Mouse (Mus musculus): ENCODE results near the gene Dgkg.

Dgkg gene

DNA sequence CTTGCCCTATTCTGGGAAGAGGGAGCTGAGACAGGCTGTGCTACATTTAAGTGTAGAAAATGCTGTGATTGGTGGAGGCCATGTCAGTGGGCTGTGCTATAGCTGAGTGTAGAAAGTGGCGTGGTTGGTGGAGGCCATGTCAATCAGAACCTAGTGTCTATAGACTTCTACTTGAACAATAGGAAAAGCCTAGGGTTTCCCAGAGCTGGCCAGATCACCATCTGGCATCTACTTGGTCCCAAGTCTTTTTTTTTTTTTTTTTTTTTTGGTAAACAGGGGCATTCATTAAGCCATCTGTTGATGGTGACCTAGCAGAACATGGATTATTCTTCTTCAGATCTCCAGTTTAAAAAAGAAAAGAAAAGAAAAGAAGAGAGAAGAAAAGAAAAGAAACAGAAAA, 60.6 kb downstream of the Dgkg start:
- no peak for DNase-seq (ENCODE audit: low spot score)

DNA sequence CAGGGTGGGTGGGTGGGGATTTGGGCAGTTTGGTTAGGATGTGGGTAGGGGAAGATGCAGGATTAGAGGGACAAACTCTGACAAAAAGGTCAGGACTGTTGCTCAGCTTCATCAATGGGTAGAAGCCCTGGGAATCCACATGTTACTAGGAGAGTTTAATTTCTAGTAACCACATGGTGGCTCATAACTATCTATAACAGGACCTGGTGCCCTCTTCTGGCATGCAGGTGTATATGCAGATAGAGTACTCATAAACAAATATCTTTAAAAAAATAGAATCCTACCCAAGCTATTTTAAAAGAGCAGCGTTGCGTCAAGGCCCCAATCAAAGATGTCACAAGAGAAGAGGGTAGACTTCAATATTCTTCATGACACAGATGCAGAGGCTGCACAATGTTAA, 63.1 kb downstream of the Dgkg start:
- no peak for DNase-seq (ENCODE audit: low spot score)

DNA sequence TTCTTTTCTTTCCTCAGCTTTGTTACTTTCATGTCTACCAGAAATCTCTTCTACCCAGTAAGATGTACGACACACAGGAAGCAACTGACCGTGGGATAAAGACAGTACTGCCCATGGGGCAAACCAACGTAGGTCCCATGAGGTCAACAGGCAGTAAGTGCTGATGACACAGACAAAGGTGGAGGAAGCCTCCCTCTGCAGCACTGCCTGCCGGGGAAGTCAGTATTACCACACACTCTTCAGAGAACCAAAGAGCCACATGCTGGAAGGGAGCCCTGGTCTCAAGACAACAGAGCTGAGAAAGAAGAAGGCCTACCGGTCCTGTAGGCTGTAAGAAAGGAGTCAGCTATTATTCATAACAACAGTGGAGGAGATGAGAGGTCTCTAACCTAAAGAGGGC, 67.4 kb downstream of the Dgkg start:
- DNase-seq (ENCODE audit: low spot score) = no peak

DNA sequence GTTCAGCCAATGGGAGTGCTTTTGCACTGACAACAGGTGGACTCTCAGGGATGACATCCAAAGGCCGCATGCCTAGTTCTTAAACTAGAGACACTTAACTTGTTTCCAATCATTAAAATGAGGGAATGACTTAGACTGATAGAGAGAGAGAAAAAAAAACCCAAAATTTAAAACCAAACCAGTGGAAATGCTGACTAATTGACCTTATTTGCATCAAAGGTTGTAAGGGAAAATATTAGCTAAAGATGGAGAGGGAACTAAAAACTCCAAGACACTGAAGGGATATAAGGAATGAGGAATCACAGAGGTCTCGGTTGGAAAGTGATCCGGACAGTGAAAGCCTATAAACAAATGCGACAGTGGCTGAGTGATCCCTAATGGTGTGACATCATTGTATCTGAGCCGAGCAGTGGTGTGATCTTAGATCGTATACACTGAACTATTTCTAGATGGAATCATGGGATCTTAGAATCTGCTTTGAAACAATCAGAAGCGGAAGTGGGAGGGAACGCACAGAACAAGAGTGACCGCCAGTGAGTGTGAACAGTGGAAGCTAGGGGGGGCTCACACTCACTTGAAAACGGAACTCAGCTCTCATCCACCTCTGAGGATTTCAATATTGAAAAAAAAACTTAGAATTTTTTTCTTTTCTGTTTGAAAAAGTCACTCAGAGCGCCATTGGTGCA, 70.7 kb downstream of the Dgkg start:
- DNase-seq (ENCODE audit: low spot score) = no peak

DNA sequence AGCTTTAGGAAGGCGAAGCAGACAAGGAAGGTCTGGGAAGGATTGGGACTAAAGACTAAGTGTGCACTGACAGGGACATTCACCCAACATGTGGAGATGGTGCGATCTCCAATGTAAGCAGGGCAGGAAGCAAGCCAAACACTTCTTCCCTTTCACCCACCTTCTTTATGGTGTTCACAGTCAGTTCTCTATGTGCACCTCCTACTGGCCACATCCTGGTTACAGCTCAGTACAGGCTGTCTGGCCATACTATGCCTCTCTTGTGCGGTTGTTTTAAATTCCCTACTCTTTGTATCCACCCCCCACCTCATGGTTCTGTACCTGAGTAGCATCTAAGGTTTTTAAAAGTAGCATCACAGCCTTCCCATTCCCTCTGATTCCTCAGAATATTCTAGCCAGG, 71.5 kb downstream of the Dgkg start:
- no peak for DNase-seq (ENCODE audit: low spot score)

DNA sequence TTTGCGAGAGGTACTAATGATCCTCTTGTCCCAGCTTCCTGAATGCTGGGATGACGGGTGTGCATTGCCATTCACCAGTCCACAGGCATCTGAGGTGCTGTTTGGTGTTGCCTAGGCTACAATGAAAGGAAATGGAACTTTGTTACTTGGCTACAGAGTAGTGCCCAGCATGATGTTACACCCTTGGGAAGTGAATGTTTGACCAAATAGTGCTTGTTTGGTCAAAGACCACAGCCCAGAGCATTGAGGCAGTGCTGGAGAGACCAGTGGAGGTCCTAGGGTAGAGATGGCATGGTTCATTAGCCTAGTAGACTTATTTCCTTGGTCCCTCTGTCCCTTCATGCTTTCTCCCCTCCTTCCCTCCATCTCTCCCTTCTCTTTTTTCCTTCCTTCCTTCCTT, 73.6 kb downstream of the Dgkg start:
- DNase-seq (ENCODE audit: low spot score) = no peak

DNA sequence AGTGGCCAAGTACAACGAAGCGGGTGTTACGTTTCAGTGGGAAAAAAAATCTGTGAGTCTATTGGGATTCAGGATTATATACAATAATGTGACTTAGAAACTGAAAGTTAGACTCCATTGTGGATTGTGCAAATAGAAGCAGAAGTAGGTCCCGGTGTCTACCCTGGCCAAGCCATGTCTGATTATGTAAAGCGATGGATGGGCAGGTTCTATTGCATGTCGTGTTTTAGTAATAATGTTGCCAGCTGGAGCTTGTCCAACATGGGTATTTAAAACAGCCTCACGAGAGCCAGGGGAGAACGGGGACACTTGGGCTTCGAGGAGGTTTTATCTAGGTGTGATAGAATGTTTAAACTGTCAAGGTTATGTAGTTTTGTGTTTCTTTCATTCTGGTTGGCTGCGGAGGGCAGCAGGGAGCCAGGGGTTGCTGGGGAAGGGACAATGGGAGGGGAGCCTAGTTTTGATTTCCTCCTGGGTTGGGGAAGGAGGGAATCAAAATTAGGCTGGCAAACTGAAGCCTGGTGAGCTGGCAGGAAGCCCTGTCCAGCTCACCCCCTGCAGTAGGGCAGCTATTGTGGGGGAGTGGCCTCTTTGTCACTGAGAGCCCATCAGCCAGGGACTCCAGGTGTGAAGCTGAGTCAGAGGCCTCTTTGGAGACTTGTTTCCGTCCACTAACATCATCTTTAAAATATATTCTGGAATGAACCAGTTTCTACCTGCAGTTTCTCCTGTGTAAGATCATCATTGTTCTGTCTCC, 74.7 kb downstream of the Dgkg start:
- DNase-seq (ENCODE audit: low spot score) = no peak

DNA sequence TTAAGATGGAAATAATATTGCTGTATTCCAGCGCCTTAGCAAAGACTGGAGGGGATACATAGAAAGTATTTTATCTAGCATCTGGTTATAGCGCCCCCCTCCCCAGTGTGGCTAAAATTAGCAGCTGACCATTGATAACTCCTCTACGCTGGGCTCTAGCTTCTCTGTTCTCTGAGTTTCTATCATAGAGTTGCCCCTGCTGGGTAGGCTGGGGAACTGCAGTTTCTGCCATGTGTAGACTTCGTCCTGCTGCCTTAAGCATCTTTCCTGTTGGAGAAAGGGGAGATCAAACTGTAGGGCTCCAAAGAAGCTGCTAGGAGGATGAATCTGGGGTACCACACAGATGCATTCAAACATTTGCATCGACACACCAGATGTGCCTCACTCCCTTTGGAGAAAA, 76.9 kb downstream of the Dgkg start:
- no peak for DNase-seq (ENCODE audit: low spot score)

DNA sequence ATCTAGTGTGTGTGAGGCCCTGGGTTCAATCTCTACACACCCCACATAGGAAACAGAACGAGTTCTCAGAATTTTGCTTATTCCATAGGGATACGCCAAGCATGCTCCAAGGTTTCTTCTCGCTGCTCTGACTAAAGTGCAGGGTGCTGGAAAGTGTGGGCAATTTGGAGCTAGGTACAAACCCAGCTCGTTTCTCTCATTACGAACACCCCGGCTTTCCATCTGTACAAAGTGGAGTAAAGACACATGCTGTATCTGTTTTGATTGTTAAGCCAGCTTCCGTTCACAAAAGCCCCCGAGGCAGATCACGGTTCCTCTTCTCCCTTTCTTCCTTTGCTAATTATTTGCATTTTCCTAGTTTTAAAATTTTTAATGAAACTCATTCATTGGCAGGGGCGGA, 78.1 kb downstream of the Dgkg start:
- DNase-seq (ENCODE audit: low spot score) = no peak

DNA sequence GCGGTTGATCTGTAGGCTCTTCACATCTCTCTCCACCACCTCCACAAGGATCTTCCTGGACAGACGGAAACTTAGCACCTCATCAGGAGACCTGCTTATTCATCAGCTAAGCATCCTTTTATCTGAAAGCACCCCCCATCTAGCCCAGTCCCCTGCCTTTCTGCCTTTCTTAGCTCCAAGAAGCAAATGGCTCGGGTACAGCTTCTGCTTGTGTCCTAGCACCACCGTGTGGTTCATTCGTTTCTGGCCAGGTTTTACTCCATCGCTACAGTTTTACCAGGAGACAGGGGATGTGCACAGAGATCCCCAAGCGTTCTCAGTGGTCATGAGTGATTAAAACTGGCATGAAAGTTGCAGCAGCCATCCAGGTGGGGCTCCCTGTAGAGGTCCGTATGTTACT, 79.4 kb downstream of the Dgkg start:
- no peak for DNase-seq (ENCODE audit: low spot score)

DNA sequence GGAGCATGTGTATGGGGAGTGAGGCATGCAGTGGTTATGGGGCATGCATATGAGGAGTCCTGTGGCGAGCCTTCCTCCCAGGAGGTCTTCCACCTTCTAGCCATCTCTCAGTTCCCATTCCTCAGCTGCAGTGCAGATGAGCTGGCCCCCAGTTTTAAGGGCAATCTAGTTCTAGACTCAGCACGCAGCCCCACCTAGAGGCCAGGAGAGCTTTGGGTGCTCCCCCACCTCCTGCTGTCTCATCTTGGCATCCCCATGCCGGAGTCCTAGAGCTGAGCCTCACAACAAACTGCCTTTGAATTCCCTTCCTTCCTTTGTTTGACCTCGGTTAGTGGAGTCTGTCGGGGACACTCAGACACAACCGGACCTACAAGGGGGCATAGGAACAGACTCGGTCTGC, 82.9 kb downstream of the Dgkg start:
- DNase-seq (ENCODE audit: low spot score) = no peak

DNA sequence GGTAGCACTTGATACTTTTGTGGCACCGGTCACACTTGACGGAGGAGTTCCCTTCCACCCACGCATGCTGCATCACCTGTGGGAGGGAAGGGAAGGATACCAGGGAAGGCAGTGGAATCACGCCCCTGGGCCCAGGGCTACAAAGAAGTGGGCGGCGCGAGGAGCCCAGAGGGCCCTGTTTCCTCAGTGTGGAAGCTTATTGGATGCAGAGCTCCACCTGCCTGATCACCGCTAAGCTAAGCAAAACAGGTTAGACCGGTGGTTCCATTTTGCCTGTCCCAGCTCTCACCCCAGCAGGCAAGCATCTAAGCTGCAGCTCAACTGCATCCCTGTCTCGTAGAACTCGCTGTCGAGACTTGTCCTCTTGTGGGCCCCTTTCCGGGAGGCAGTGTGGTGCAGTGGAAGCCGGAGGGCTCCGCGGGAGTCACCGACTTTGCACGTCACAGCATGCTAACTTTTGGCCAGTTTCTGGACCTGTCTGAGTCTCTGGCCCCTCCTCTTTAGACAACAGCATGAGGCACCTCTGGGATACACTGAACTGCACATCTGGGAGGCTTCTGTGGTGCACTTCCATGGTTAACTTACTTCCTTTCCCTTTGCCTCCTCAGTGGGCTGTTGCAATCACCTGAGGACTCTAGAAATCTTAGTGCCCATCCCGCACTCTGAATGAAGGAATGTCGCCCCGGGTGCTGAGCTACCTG, 84.2 kb downstream of the Dgkg start:
- DNase-seq (ENCODE audit: low spot score) = peak; percentile 25

DNA sequence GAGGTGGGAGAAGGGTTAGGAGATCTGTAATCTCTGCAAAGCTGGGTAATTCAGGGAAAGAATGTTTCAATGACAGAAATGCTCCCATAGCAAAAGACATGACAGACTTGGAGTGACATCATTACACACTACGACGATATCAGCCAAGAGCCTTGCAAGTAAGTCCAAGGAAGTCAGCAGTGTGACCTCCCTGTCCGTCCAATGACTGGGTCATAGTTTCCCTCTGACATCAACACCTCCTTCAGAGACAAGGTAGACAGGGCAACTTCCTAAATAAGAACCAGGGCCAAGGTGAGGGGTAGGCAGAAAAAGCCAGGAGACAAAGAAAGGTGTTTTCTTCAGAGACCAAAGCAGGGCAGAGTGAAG, 92.1 kb downstream of the Dgkg start:
- DNase-seq (ENCODE audit: low spot score) = no peak

DNA sequence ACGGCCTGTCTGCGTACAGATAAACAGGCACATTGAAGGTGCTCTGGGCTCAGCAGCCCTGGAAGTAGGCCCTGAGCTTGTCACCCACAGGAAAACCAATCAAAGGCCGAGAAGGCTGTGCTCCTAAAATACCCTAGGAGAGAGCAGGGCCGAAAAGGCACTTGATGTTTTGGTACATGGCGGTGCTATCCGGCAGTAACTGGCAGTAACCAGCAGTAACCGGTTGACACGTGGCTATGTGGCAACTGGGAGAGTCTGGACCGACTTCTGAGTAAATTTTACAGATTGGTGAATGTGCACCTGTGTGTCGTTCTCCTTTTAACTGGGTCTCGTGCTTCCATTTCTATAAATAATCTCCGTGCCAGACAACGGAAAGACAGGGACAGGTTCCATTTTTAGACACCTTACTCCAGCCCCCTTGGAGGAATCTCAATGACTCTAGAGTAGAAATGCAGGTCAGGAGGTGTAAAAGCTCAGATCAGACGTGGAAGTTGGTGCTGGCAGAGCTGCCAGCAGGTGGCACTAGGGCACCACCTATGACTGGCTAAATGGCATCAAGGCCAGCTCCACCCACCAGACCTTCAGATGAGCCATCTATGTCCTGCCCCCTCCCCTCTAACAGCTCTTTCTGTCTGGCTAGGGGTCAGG, 92.6 kb downstream of the Dgkg start:
- DNase-seq (ENCODE audit: low spot score) = no peak

DNA sequence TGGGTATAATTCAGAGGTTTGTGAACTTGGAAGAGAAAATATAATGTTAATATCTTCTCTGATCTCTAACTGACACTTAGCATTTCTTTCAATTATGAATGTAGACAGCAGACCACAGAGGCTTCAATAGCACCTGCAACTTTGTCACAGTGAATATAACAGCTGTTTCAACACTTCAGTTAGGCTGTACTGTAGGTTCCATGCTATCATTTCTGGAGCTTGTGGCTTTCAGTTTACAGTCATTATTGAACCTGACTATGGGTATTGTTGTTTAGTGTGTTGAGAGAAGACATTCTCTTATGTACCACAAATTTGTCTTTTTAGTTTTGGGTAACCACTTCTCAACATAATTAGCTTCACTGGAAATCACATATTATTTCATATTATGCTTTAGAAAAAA, 93.4 kb downstream of the Dgkg start:
- DNase-seq (ENCODE audit: low spot score) = no peak

DNA sequence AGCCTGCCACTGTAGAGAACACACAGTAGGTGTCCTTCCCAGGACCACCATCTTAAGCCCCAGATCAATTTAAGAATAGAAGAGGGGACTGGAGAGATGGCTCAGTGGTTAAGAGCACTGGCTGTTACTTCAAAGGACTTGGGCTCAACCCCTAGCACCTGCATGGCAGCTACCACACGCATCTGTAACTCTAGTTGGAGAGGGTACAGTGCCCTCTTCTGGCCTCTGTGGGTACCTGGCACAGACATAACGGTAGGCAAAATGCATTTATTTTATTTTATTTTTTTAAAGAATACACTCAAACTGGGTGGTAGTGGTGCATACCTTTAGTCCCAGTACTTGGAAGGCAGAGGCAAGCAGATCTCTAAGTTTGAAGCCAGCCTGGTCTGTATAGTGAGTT, 102.0 kb downstream of the Dgkg start:
- DNase-seq (ENCODE audit: low spot score) = no peak

DNA sequence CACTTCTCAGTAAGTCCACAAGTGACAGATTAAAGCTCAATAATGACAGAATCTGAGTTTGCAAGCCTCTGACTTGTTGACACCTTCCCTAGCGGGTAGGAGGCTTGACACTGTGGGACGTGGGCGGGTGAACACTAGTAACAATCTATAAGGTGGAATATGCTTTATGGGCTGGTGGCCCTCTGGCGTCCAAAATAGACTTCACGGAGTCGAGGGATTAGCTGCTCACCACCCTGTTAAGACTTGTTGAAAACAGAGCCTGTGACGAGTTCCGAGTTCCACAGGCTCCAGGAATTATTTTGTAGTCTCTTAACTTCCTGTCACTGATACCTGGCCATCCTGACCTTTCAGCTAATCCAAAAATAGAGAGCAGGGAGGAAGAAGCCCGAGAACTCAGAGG, 104.7 kb downstream of the Dgkg start:
- DNase-seq (ENCODE audit: low spot score) = no peak

DNA sequence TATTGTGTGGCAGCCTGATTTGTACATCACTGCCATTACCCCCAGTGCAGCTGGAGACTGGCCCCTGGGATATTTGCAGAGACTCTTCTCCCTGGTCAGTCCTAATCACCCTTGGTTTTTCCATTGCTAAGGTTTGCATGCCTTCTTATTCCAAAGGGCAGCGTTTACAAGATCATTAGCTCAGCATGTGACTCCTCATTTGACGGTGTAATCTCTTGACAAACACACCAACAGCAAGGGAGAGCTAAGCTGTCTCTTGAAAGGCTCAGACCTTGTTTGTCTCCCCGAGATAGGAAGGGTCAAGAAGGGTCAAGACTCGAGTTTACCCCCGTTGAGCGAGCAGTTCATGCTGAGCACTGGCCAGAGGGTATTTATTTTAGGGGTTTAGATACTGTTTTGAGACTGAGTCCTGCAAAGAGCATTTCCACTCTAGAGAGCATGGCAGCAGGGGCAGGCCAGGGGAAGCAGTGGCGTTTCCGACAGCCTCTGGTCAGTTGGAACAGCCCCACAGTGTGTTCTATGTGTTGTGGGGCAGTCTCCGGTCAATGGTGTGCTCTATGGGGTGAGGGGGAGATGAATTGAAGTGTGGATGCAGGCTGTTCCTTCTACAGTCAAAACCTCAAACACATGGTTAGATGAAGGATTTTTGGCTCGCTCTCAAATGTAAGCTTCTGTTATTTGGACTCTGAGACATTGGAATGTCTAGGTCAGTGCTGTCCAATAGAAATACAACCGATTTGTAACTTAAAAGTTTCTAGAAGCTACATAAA, 105.6 kb downstream of the Dgkg start:
- no peak for DNase-seq (ENCODE audit: low spot score)

DNA sequence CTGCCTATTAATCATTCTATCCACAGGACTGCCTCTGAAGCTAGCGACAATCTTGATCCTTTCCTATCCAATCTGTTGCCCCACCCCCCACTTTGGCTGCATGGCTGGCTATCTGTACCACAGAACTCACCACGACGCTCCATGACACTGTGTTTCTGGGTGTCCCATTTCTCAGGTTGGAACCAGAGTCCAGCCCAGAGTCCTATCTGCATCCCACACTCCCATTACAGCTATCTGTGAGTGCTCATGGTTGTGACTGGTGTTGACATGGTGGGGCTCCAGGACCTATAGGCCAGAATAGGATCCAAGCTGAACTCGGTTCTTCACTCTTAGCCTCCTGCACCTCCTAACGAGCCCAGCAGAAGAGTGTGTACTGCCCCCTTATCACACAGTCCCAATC, 107.7 kb downstream of the Dgkg start:
- DNase-seq (ENCODE audit: low spot score) = no peak

DNA sequence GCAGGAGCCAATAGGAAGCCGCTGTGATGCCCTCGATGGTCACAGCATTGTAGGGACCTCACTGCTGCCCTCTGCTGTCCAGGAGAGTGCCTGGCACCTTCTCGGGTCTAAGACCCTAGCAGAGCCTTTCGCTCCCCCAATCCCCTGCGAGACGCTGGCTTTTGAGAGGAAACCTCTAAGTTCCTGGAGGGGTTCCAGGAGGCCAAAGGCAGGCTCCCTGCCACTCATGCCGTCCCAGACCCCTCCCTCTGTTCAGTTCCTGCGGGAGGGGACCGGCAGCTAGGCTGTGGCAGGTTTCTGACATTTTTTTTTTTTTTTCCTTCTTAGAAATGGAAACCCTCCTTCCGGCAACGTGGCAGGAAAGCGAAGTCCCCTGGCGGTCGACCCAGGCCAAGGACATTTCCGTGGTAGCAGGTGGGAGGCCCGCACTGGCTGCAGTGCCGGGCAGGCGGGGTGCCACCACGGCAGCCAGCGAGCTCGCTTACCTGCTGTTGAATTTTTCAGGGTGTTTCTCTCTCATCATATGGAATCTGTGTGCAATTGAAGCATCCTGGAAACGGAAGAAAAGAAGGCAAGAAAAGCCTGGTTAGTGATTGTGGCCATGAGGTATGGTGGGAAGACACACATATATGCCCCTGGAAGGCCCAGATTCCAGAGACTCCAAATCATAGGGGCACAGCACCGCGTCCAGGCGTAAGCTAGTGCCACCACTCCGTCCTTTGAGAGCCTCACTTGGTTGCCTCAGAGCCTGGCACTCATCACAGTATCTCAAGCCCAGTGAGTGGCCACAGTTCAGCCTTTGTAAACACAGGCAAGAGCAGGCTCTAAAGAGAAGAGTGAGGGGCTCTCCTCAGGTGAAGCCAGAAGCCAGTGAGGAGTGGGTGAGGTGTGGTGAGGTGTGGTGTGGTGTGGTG, 108.6 kb downstream of the Dgkg start:
- peak; percentile 77 for DNase-seq (ENCODE audit: low spot score)

DNA sequence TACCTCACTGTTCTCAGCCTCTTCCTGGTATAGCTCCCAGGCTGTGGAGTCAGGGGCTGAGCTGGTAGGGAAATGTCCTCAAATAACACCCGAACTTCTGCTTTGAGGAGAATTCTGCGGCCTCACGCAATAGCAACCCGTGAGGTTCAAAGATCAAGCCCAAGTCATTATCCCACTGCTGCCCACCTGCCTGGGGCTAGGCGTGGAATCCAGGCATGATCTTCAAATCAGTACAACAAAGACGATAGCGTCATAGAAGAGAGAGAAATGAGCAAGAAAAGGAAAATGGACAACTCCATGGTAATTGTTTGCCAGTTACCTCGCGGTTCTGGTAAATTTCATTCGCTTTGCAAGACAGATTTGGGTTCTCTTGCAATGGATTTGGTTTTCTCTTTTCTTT, 109.3 kb downstream of the Dgkg start:
- DNase-seq (ENCODE audit: low spot score) = no peak
